Mouse (Mus musculus) hindbrain, embryonic 11.5 days (tissue): ENCODE data around the gene Mia. TPM values are rescaled to one million over a fixed set of nuclear protein-coding genes. Genes with fewer than 3 reads are reported as not detected.

ENCODE experiments used
- ATAC-seq: fragments of 200-750 bp; cut with Nextera tagmentation; 2 replicates; pipeline ENCODE4 v1.8.0; 2017; ENCODE audit warnings: mild to moderate bottlenecking, moderate TSS enrichment, moderate library complexity; ENCODE audit not compliant: low FRiP score
- DNase-seq: peaks from one replicate; pipeline ENCODE4 v3.0.0-alpha.2; 2015; ENCODE audit warnings: low spot score
- H3K27ac ChIP-seq: fragments of 300-500 bp; sonication (generic); 2 replicates; pipeline ENCODE4 v1.5.1; 2014; ENCODE audit warnings: mild to moderate bottlenecking, low read depth, low read length
- H3K27me3 ChIP-seq: fragments of 300-500 bp; sonication (generic); 2 replicates; pipeline ENCODE4 v1.6.1; 2014; ENCODE audit warnings: mild to moderate bottlenecking, low read length, moderate library complexity, mixed read lengths; ENCODE audit not compliant: control insufficient read depth, insufficient read depth
- H3K36me3 ChIP-seq: fragments of 300-500 bp; sonication (generic); 2 replicates; pipeline ENCODE4 v1.6.1; 2014; ENCODE audit warnings: mild to moderate bottlenecking, low read length, moderate library complexity, mixed read lengths; ENCODE audit not compliant: control insufficient read depth, insufficient read depth
- H3K4me1 ChIP-seq: fragments of 300-500 bp; sonication (generic); replicated peaks from 2 replicates; pipeline ENCODE4 v1.6.1; 2014; ENCODE audit warnings: low read length, mixed read lengths; ENCODE audit not compliant: control insufficient read depth, insufficient read depth
- H3K4me2 ChIP-seq: fragments of 300-500 bp; sonication (generic); replicated peaks from 2 replicates; pipeline ENCODE4 v1.6.1; 2014; ENCODE audit warnings: mild to moderate bottlenecking, low read depth, low read length
- H3K4me3 ChIP-seq: fragments of 300-500 bp; sonication (generic); 2 replicates; pipeline ENCODE4 v1.5.1; 2014; ENCODE audit warnings: low read depth, low read length
- H3K9ac ChIP-seq: fragments of 300-500 bp; sonication (generic); 2 replicates; pipeline ENCODE4 v1.6.1; 2014; ENCODE audit warnings: low read depth, low read length
- H3K9me3 ChIP-seq: fragments of 300-500 bp; sonication (generic); 2 replicates; pipeline ENCODE4 v1.6.1; 2016; ENCODE audit warnings: low read length; ENCODE audit not compliant: control insufficient read depth
- WGBS: fragments of 180-500 bp; shearing (Covaris S2); extraction: QIAGEN DNeasy Blood & Tissue Kit; methylation state at CpG from one replicate; pipeline ENCODE4 v1.1.7; 2014; 5-methylcytosine and 5-hydroxymethylcytosine counted together
- polyA plus RNA-seq: library from polyadenylated mRNA; unstranded; fragments of >200 nt; fragmentation: Nextera tagmentation; extraction: Ambion mirVana; gene quantifications from 2 replicates; pipeline ENCODE4 v1.2.1, GENCODE M21; 2014

Mia gene
- polyA plus RNA-seq, 1 experiment from 2014 or later = 3.4 TPM

DNA sequence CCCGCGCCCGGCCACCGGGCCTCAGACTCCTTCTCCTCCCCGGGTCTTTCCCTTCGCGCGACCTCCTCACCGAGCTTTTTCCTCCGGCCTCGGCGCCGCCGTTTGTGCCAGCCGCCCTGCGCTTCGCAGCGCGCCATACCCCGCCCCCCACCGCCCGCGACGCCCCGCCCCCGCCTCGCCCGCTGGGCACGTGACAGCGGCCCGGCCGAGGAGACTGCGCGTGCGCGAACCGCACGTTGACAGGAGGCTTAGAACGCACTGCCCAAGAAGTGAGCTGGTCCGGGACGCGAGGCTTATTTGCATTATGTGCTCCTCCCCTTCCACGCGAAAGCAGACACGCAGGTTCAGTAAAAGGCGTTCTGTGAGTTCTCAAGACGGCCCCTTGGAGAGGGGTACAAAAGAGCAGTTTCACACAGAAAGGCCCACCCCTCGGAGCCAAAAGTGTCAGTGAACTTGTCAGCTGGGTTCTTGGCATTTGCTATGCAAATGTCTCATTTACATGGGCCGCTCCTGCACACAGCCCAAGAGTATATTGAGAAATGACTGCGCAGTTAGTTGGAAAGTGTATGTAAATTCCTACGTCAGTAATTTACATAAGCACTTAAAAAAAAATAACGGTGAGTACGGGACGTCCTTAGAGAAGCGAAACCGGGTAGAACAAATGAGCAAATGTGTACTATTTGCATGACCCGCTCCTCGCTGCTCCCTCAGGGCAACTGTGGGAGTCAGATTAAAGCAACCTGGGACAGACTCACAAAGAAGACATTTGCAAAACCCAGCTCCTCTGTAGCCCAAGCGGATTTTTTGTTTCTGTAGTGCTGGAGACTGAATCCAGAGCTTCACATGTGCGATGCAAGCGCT lies 14.1 kb downstream of the Mia start, which contains the start of gene Egln2:
Egln2 (minus strand) TSS at position 189 of the 861 bp plus-strand sequence.
- peaks cover 5% of the 10 kb centered on the region; the same call in 1 of the 2 replicates for H3K36me3 ChIP-seq
- DNase-seq (peak; percentile 95), ATAC-seq (peak; percentile 91)
- H3K27me3 ChIP-seq = no peaks in the 10 kb centered on the region
- WGBS = 2% methylated on average over 55 of the region's 61 CpGs
- peaks cover 18% of the 10 kb centered on the region for H3K4me1 ChIP-seq
- peak within 1 kb of the TSS; percentile 98 for H3K27ac ChIP-seq
- no peaks in the 10 kb centered on the region for H3K9me3 ChIP-seq
- peak within 1 kb of the TSS; percentile 60 for H3K9ac ChIP-seq
- peak within 1 kb of the TSS; percentile 46 for H3K4me2 ChIP-seq
- peak within 1 kb of the TSS; percentile 65 for H3K4me3 ChIP-seq

DNA sequence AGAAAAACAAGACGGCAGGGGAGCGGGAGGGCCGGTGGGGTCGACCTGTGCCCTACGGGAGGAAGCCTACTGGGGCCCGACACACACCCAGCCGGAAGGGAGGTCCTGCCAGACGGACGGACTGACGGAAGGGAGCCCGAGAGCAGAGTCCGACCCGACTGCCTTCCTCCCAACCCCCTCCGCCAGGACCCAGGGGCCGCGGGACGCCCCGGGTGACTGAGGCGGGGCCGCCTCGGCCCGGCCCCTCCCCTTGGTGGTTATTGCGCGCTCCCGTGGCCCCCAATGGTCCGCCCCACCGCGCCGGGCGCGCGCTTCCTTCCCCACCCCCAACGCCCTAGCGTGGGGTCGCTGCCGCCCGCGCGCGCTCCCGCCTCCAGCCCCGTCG lies 14.7 kb downstream of the Mia start:
- Histone ChIP-seq H3K36me3 (peaks cover 5% of the 10 kb centered on the region; the same call in 1 of the 2 replicates), H3K27me3 (no peaks in the 10 kb centered on the region), H3K9ac (peak overlapping the region; percentile 60), H3K4me3 (peak overlapping the region; percentile 65), H3K27ac (peak overlapping the region; percentile 98), H3K4me2 (peak overlapping the region; percentile 46), H3K4me1 (peaks cover 22% of the 10 kb centered on the region), H3K9me3 (no peaks in the 10 kb centered on the region)
- peak; percentile 78 for ATAC-seq
- DNase-seq = peak; percentile 89
- WGBS = 0% methylated on average over 24 of the region's 43 CpGs

DNA sequence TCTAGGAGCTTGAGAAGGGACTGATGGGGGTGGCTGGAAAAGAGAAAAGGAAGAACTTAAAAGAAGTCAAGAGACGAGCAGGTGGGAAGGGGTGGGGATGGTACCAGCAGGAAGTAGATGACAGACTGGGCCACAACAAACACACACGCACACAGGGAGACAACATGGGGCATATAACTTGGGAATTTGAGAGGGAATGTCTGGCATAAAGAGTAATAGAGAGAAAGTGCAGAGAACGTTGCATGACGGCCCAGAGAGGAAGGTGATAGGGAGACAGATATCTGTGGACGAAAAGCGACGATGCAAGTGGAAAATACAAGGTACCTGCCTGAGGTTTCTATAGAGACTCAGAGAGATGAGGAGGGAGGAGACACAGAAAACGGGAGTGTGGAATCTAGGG lies 15.3 kb downstream of the Mia start:
- no peaks in the 10 kb centered on the region for H3K27me3 ChIP-seq
- peak overlapping the region; percentile 60 for H3K9ac ChIP-seq
- peaks cover 22% of the 10 kb centered on the region for H3K4me1 ChIP-seq
- H3K27ac ChIP-seq = peak overlapping the region; percentile 98
- ATAC-seq (no peak), DNase-seq (no peak)
- H3K4me2 ChIP-seq = peak overlapping the region; percentile 46
- H3K36me3 ChIP-seq = peaks cover 5% of the 10 kb centered on the region; the same call in 1 of the 2 replicates
- H3K4me3 ChIP-seq = peak overlapping the region; percentile 65
- 6% methylated on average over 8 of the region's 8 CpGs for WGBS
- H3K9me3 ChIP-seq = no peaks in the 10 kb centered on the region

DNA sequence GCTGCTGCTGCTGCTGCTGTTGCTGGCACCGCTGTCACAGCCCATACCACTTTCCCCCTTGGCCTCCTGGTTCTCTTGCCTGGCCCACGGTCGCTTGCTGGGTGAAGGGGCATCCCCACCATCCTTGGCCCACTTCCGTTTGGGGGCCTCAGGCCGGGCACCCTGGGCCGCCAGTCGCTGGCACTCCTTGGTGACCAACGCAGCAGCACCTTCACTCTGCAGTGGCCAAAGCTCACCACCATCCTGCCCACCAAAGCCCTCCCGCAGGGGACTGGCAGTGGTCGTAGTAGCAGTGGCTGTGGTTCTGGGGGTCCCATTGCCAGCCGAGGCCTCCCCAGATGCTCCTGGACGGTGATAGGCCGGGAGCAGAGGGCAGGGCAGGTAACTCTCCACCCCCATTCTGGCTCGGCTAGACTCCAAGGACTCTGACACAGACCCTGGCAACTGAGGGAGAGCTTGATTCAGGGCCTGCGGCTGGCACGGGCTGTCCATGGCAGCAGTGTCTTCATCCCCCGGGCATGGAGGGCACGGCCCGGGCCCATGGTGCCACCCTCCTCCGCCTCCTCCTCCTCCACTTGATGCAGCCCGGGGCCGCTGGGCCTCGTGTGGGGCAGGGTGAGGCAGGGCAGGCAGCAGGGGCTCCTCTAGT lies 15.8 kb downstream of the Mia start:
- H3K27me3 ChIP-seq = no peaks in the 10 kb centered on the region
- peaks cover 5% of the 10 kb centered on the region; the same call in 1 of the 2 replicates for H3K36me3 ChIP-seq
- H3K27ac ChIP-seq = no peak overlapping the region
- no peak for DNase-seq
- H3K4me2 ChIP-seq = peak overlapping the region; percentile 46
- peak overlapping the region; percentile 65 for H3K4me3 ChIP-seq
- no peaks in the 10 kb centered on the region for H3K9me3 ChIP-seq
- peak overlapping the region; percentile 60; the same call in 1 of the 2 replicates for H3K9ac ChIP-seq
- ATAC-seq = no peak
- H3K4me1 ChIP-seq = peaks cover 22% of the 10 kb centered on the region
- 78% methylated on average over 23 of the region's 23 CpGs for WGBS

DNA sequence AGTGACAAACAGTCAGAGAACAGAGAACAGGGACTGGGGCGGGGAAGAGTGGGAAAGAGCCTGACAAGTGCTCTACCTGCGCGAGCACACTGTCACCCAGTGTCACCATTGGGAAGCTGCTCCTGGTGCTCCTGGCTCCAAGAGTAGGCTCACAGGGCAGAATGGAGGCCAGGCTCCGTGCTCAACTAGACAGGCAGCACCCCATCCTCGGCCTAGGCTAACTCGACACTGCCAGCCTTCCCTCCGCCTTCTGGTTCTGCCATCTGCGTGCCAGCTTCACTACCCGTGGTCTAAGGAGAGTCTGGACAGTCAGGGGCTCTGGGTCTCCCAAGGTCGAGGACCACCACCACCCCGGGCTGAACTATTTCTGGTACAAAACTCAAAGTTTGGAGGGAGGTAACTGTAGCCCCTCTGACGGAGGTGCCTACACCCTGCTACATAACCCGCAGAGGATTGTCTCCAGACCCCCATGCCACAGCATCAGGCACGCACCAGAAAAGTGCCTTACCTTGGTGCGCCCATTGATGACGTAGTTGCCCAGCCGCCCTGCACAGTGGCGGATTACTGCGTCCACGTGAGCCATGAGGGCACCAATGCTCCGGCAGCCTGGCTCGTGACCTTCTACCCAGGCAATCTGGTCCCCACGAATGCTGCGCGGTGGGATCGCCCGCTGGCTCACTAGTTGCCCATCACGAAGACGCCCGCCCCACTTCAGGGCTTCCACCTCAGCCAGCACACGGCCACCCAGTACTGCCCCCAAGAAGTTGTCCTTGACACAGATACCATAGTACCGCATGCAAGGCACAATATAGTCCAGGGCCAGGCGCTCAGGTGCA lies 16.6 kb downstream of the Mia start:
- Histone ChIP-seq H3K9ac (peak overlapping the region; percentile 36; the same call in 1 of the 2 replicates), H3K4me1 (peaks cover 22% of the 10 kb centered on the region), H3K9me3 (no peaks in the 10 kb centered on the region), H3K27me3 (no peaks in the 10 kb centered on the region), H3K27ac (no peak overlapping the region), H3K4me2 (peak overlapping the region; percentile 46), H3K4me3 (peak overlapping the region; percentile 65), H3K36me3 (peaks cover 7% of the 10 kb centered on the region; the same call in 1 of the 2 replicates)
- 86% methylated on average over 33 of the region's 33 CpGs for WGBS
- ATAC-seq = no peak
- no peak for DNase-seq

DNA sequence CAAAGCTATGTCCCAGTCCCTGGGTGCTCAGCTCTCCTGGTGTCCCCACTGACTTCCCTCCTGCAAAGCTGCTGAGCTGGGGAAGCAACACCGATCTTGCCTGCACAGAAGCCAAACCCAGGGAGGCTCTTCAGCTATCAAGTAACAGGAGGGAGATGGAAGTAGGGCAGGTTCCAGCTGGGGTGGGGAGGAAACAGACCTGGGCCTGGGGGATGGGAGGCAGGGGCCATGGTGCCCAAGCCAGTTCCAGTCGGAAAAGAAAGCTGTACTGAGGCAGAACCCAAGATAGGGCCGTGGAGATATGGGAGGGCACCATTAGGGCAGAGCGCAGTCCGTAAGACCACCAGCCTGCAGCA lies 17.5 kb downstream of the Mia start:
- Histone ChIP-seq H3K9ac (peak overlapping the region; percentile 38; the same call in 1 of the 2 replicates), H3K4me3 (no peak overlapping the region), H3K36me3 (peaks cover 7% of the 10 kb centered on the region; the same call in 1 of the 2 replicates), H3K27me3 (no peaks in the 10 kb centered on the region), H3K4me2 (peak overlapping the region; percentile 8; the same call in 1 of the 2 replicates), H3K4me1 (peaks cover 22% of the 10 kb centered on the region), H3K27ac (no peak overlapping the region), H3K9me3 (no peaks in the 10 kb centered on the region)
- 77% methylated on average over 5 of the region's 5 CpGs for WGBS
- ATAC-seq (no peak), DNase-seq (no peak)

DNA sequence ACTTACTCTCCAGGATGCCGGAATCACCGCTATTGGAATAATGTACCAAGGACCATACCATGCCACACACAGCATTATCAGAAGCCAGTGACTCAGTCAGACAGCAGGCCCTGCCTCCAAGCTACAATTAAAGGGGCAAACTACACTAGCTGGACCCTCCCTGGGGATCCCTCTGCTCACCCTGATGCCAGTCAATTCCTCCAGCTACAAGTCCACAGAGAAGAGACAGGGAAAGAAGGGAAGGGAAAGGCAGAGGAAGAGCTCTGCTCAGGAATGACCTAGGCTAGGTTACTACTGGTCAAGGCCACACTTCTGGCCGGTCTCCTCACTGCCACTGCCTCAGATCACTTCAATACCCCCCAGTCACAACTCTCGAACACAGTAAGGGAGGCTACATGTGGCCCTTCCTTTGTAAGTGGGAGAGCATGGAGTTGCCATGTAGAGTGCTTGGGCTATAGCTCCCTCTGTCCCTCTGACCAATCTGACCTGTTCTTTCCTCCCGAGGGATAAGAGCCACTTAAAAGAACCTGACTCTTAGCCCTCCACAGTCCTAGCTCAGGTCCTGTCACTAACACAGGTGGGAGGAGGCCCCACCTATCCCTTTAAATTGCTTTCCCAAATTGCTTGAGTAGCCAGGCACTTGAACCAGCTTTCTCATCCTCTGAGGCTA lies 18.0 kb downstream of the Mia start:
- Histone ChIP-seq H3K27ac (no peak overlapping the region), H3K4me1 (peaks cover 22% of the 10 kb centered on the region), H3K4me3 (no peak overlapping the region), H3K9me3 (no peaks in the 10 kb centered on the region), H3K27me3 (no peaks in the 10 kb centered on the region), H3K36me3 (peaks cover 7% of the 10 kb centered on the region; the same call in 1 of the 2 replicates), H3K4me2 (no peak overlapping the region), H3K9ac (no peak overlapping the region; the same call in 1 of the 2 replicates)
- no peak for DNase-seq
- ATAC-seq = no peak
- 85% methylated on average over 5 of the region's 5 CpGs for WGBS

DNA sequence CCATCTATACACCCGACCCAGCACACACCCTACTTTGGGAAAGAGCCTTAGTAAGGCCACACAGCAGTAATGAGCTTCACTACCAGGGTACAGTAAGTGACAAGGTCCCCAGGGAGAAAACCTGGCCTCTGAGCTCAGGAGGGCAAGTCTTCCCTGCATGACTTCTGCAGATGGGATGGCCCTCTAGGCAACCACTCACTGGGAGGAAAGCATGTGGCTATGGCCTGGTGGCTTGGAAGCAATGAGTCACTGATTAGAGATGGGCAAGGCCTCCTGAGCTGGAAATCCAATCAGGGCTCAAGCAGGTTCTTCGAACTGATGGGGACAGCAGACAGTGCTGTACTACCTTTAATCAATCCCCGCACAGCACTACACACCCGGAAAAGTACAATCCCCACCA lies 19.2 kb downstream of the Mia start:
- no peak for DNase-seq
- Histone ChIP-seq H3K27me3 (no peaks in the 10 kb centered on the region), H3K36me3 (peaks cover 7% of the 10 kb centered on the region; the same call in 1 of the 2 replicates), H3K4me2 (no peak overlapping the region), H3K27ac (no peak overlapping the region), H3K4me1 (peaks cover 22% of the 10 kb centered on the region), H3K9ac (no peak overlapping the region), H3K9me3 (no peaks in the 10 kb centered on the region), H3K4me3 (no peak overlapping the region)
- 90% methylated on average over 4 of the region's 4 CpGs for WGBS
- no peak for ATAC-seq
